Mouse (Mus musculus) hindbrain, embryonic 15.5 days (tissue): ENCODE results near the gene Kcnab3. TPM values are rescaled to one million over a fixed set of nuclear protein-coding genes. Genes with fewer than 3 reads are reported as not detected.

ENCODE experiments used
- ATAC-seq: fragments of 200-750 bp; cut with Nextera tagmentation; 2 replicates; pipeline ENCODE4 v1.8.0; 2017; ENCODE audit warnings: low read depth, moderate number of reproducible peaks, moderate TSS enrichment; ENCODE audit not compliant: low FRiP score
- H3K27ac ChIP-seq: fragments of 300-500 bp; sonication (generic); replicated peaks from 2 replicates; pipeline ENCODE4 v1.5.1; 2015; ENCODE audit warnings: mild to moderate bottlenecking, inconsistent platforms
- H3K27me3 ChIP-seq: fragments of 300-500 bp; sonication (generic); 2 replicates; pipeline ENCODE4 v1.6.1; 2015; ENCODE audit warnings: control low read depth, inconsistent platforms
- H3K36me3 ChIP-seq: fragments of 300-500 bp; sonication (generic); 2 replicates; pipeline ENCODE4 v1.6.1; 2015; ENCODE audit warnings: control low read depth, inconsistent platforms
- H3K4me1 ChIP-seq: fragments of 300-500 bp; sonication (generic); replicated peaks from 2 replicates; pipeline ENCODE4 v1.6.1; 2015; ENCODE audit warnings: control low read depth, inconsistent platforms
- H3K4me2 ChIP-seq: fragments of 300-500 bp; sonication (generic); 2 replicates; pipeline ENCODE4 v1.6.1; 2015; ENCODE audit warnings: moderate library complexity, mild to moderate bottlenecking, inconsistent platforms
- H3K4me3 ChIP-seq: fragments of 300-500 bp; sonication (generic); 2 replicates; pipeline ENCODE4 v1.5.1; 2015; ENCODE audit warnings: mild to moderate bottlenecking, inconsistent platforms
- H3K9ac ChIP-seq: fragments of 300-500 bp; sonication (generic); 2 replicates; pipeline ENCODE4 v1.6.1; 2015; ENCODE audit warnings: inconsistent platforms
- H3K9me3 ChIP-seq: fragments of 300-500 bp; sonication (generic); 2 replicates; pipeline ENCODE4 v1.6.1; 2016; ENCODE audit warnings: control low read depth, inconsistent platforms
- WGBS: fragments of 180-500 bp; shearing (Covaris S2); methylation state at CpG from one replicate; pipeline ENCODE4 v1.1.7; 2015; 5-methylcytosine and 5-hydroxymethylcytosine counted together
- polyA plus RNA-seq: library from polyadenylated mRNA; unstranded; fragments of >200 nt; fragmentation: Nextera tagmentation; extraction: Ambion mirVana; gene quantifications from 2 replicates; pipeline ENCODE4 v1.2.1, GENCODE M21; 2015

Kcnab3 gene
- polyA plus RNA-seq, 1 experiment from 2014 or later: 5.9 TPM

DNA sequence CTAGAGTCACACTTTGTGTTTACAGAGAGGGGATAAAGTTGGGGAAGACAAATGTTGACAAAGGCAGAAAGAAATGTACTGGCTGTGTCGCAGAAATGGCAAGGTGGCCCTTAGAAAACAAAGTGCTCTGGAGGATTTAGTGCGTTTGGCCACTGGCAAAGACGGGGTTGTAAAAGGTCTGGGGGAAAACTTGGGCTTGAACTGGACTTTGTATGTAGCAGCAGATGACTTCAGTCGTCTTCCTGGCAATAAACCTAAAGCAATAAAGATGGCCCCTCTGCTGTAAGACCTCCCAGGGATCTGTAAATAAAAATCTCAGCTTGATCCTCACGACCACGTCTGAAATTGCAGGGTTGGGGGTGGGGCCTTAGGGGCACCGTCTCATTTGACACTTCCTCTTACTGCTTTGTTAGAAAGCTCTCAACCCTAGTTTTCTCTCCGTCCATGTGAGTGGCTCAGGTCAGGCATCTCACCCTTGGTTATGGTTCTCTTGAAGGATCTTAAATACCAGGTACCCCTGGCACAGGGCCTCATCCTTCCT is 6.7 kb downstream of the Kcnab3 start:
- H3K27me3 ChIP-seq: no peaks in the 10 kb centered on the region; the same call in 1 of the 2 replicates
- WGBS: 36% methylated on average over 8 of the region's 8 CpGs
- no peaks in the 10 kb centered on the region for H3K9me3 ChIP-seq
- peaks cover 20% of the 10 kb centered on the region for H3K4me1 ChIP-seq
- H3K4me3 ChIP-seq: peak overlapping the region; percentile 43; the same call in 1 of the 2 replicates
- H3K9ac ChIP-seq: 0 out of 2 replicates have a peak overlapping the region, but pooled peaks have one; percentile 63
- H3K4me2 ChIP-seq: peak overlapping the region; percentile 69
- H3K36me3 ChIP-seq: no peaks in the 10 kb centered on the region
- ATAC-seq: no peak
- peak overlapping the region; percentile 88 for H3K27ac ChIP-seq

DNA sequence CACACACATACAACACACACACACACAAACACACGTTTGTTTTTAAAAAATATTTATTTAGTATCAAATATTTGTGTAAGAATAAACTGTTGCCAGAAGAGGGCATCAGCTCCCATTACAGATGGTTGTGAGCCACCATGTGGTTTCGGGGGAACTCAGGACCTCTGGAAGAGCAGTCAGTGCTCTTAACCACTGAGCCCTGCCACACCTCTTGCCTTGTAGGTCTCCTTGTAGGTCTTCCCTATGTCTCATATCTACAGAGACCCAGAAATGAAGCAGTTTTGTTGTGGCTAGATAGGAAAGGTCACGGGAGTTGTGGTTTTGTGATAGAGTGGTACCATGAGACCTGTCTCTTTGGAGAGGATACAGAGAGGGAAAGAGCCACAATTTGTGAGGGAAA is 7.9 kb downstream of the Kcnab3 start:
- no peaks in the 10 kb centered on the region for H3K36me3 ChIP-seq
- H3K4me3 ChIP-seq: no peak overlapping the region
- no peaks in the 10 kb centered on the region for H3K27me3 ChIP-seq
- no peak overlapping the region for H3K27ac ChIP-seq
- no peak overlapping the region for H3K4me2 ChIP-seq
- 64% methylated on average over 3 of the region's 3 CpGs for WGBS
- no peaks in the 10 kb centered on the region for H3K9me3 ChIP-seq
- peaks cover 20% of the 10 kb centered on the region for H3K4me1 ChIP-seq
- no peak overlapping the region for H3K9ac ChIP-seq
- ATAC-seq: no peak

DNA sequence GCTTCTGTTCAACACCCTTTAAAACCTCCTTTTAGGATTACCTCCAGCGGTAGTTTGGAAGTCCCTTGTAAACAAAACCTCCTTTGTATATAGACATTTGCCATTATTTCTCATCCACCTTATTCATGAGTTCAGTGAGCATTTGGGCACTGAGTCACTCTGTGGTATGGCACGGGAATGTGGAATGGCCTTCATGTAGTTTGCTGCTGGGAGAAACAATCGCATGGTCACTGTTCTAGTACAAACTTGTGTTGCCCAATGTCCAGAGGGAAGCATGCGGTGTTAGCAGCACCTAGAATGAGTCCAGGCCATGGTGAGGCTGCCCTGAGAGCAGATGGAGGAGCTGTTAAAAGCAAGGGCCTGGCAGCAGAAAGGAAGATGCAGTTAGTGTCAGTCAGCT is 8.7 kb downstream of the Kcnab3 start:
- Histone ChIP-seq H3K9me3 (no peaks in the 10 kb centered on the region), H3K27ac (no peak overlapping the region), H3K36me3 (no peaks in the 10 kb centered on the region), H3K4me2 (no peak overlapping the region), H3K4me3 (no peak overlapping the region), H3K9ac (no peak overlapping the region), H3K4me1 (peaks cover 21% of the 10 kb centered on the region), H3K27me3 (no peaks in the 10 kb centered on the region)
- no peak for ATAC-seq
- 77% methylated on average over 4 of the region's 4 CpGs for WGBS

DNA sequence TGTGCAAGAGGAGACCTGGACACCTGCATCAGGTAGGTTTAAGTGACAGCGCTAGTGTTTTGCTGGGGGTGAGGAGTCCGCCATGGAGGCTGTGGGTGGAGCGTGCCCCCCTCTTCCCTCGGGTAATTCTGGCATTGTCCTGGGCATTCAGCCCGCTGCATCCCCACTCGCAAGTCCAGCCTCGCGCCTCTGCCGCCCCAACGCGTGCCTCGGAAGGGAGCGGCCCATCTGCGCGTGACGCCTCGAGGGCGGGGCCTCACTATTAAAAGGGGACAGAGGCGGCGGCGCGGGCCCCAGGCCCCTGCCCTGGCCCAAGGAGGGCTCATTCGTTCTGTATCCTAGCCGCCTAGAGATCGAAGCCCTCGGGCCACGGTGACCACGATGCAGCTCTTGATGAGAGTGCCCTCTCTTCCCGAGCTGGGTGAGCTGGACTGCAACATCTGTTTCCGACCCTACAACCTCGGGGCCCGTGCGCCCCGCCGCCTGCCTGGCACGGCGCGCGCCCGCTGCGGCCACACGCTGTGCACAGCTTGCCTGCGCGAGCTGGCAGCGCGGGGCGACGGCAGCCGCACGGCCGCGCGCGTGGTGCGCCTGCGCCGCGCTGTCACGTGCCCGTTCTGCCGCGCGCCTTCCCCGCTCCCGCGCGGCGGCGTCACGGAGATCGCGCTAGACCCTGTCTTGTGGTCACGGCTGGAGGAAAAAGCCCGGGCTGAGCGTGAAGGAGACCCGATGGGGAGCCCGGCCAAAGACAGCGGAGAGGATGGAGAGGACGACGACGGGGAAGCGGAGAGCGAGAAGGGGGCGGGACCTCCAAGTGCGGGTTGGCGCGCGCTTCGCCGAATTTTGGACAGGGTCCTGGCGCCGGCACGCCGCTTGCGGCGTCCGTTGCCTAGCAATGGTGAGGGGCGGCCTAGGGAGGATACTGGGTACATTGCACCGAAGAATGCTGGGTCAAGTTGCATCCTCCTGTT is 14.4 kb downstream of the Kcnab3 start, which contains the start of gene Rnf227:
TSS of gene Rnf227 (plus strand) at position 301 of the 971 bp plus-strand sequence.
- H3K9ac ChIP-seq: peak within 1 kb of the TSS; percentile 59
- H3K27me3 ChIP-seq: no peaks in the 10 kb centered on the region
- peaks cover 24% of the 10 kb centered on the region for H3K36me3 ChIP-seq
- H3K4me1 ChIP-seq: peaks cover 22% of the 10 kb centered on the region
- H3K27ac ChIP-seq: peak within 1 kb of the TSS; percentile 92
- no peaks in the 10 kb centered on the region for H3K9me3 ChIP-seq
- H3K4me2 ChIP-seq: peak within 1 kb of the TSS; percentile 86
- peak within 1 kb of the TSS; percentile 54 for H3K4me3 ChIP-seq
- peak; percentile 92 for ATAC-seq
- WGBS: under 1% methylated on average over 96 of the region's 99 CpGs

DNA sequence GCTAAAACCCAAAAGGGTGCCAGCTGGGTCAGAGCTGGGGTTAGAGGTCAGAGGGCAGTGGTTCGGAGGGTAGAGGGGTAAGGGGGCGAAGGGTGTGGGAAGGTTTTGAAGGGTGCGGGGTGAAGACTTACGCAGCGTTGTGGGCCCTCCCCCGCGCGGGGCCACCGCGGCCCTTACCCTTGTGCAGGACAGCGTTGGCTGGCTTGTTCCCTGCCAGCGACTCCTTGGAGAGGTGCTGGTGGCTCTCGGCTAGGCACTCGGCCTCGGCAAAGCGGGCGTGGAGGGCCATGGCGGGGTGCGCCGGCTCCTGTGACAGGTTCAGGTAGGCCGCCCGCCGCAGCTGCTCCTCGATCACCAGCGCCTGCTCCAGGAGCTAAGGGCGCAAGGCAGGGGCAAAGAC is 20.4 kb downstream of the Kcnab3 start:
- H3K4me3 ChIP-seq: no peak overlapping the region
- ATAC-seq: no peak
- H3K27ac ChIP-seq: no peak overlapping the region
- WGBS: 91% methylated on average over 26 of the region's 26 CpGs
- H3K4me1 ChIP-seq: peaks cover 9% of the 10 kb centered on the region
- H3K4me2 ChIP-seq: no peak overlapping the region
- H3K36me3 ChIP-seq: peaks cover 82% of the 10 kb centered on the region
- H3K9ac ChIP-seq: no peak overlapping the region
- no peaks in the 10 kb centered on the region for H3K27me3 ChIP-seq
- no peaks in the 10 kb centered on the region for H3K9me3 ChIP-seq

DNA sequence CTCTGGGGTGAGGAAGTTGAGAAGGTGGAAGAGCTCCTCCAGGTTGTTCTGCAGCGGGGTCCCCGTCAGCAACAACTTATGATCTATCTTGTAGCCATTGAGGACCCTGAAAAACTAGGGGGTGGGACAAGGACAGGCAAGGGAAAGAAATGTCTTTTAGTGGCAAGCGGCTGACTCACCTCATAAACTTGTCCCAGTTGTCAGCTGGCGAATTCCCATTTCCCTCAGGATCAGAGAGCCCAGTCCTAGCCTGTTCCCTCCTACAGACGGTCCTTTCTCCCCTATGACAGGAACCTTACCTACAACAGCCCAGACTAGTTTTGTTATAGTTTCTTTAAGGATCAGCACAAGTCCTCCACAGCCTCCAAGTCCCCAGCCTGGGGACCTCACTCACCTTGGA is 30.5 kb downstream of the Kcnab3 start:
- H3K4me1 ChIP-seq: no peaks in the 10 kb centered on the region
- WGBS: 91% methylated on average over 5 of the region's 5 CpGs
- H3K4me3 ChIP-seq: no peak overlapping the region
- no peaks in the 10 kb centered on the region for H3K9me3 ChIP-seq
- no peak overlapping the region for H3K27ac ChIP-seq
- H3K4me2 ChIP-seq: no peak overlapping the region
- no peak overlapping the region for H3K9ac ChIP-seq
- no peaks in the 10 kb centered on the region for H3K27me3 ChIP-seq
- peaks cover 99% of the 10 kb centered on the region for H3K36me3 ChIP-seq
- no peak for ATAC-seq

DNA sequence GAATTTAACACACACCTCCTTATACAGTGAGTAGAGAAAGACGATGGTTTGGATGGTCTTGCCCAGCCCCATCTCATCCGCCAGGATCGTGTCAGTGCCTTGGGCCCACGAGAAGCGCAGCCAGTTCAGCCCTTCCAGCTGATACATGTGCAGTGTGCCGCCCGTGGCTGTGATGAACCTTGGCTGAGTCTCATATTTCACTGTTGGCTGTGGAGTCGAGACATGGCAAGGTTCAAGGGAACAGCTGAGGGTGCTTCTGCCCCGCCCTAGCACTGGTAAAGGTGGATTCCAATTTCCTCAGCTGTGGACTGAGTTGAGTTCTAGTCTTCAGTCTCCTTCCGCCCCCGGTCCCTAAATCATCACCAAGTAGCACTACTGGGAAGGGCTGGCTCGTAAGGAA is 31.6 kb downstream of the Kcnab3 start:
- no peak overlapping the region for H3K4me2 ChIP-seq
- H3K9me3 ChIP-seq: no peaks in the 10 kb centered on the region
- no peak overlapping the region for H3K27ac ChIP-seq
- 95% methylated on average over 12 of the region's 12 CpGs for WGBS
- peaks cover 97% of the 10 kb centered on the region for H3K36me3 ChIP-seq
- no peak overlapping the region for H3K4me3 ChIP-seq
- H3K27me3 ChIP-seq: no peaks in the 10 kb centered on the region
- H3K4me1 ChIP-seq: 0 out of 2 replicates have a peak, but pooled peaks cover 6% of the 10 kb centered on the region
- no peak overlapping the region for H3K9ac ChIP-seq
- no peak for ATAC-seq

DNA sequence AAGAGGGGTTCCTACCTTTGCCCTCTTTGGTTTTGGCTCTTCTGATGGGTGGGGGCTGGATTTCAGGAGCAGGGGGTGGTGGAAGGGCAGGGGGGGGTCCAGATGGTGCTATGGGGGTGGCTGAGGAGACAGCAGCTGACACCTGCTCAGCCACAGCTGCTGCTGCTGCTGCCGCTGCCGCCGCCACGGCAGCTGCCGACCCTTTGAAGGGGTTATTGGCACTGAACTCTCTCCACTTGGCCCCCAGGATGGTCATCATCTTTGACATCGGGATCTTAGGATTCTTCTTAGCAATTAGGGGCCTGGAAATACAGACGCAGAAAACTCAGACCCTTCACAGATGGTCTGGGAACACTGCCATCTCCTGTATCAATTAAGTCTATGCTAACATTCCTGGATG is 36.0 kb downstream of the Kcnab3 start:
- no peak overlapping the region for H3K27ac ChIP-seq
- 64% methylated on average over 7 of the region's 7 CpGs for WGBS
- peaks cover 30% of the 10 kb centered on the region for H3K4me1 ChIP-seq
- no peak for ATAC-seq
- no peaks in the 10 kb centered on the region for H3K9me3 ChIP-seq
- no peaks in the 10 kb centered on the region for H3K27me3 ChIP-seq
- H3K36me3 ChIP-seq: peaks cover 66% of the 10 kb centered on the region
- H3K4me2 ChIP-seq: no peak overlapping the region
- H3K4me3 ChIP-seq: no peak overlapping the region
- no peak overlapping the region for H3K9ac ChIP-seq

DNA sequence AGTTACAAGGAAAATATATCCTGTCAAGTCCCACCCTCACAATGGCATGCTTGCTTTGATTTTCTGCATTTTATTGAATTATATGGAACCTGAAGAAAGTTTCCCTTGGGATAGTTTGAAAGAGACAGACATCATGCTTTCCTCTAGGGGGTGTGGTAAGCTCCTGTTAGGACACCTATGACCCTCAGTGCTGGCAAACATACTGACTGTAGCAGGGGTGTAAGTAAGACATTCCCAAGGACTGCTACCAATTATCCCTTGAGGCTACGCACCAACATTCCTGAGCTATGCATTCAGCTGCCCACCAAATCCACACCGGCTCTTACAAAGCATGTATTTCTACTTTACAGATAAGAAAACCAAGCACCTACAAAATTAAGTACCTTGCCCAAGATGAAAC is 36.4 kb downstream of the Kcnab3 start:
- Histone ChIP-seq H3K9ac (no peak overlapping the region), H3K4me2 (no peak overlapping the region), H3K27ac (no peak overlapping the region), H3K4me3 (no peak overlapping the region), H3K9me3 (no peaks in the 10 kb centered on the region), H3K27me3 (no peaks in the 10 kb centered on the region), H3K36me3 (peaks cover 61% of the 10 kb centered on the region), H3K4me1 (peaks cover 34% of the 10 kb centered on the region)
- no peak for ATAC-seq
- WGBS: 89% methylated on average over 2 of the region's 2 CpGs

DNA sequence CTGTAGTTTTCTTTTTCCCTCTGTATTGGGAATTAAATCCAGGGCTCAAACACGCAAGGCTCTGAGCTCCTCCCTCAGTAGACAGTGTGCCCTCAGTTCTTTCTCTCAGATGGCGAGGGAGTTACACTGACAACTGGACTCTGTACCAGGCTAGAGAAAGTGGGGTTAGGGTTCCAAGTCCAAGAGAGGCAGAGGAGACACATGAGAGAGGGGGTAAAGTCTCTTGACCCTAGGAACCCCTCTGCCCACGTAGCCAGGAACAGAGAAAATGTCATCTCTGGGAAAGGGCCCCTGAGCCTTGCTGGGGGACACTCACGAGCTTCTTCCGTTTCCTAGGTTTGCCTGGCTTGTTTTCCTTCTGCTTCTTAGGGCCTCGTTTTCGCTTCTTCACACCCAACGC is 38.3 kb downstream of the Kcnab3 start:
- H3K4me1 ChIP-seq: peaks cover 41% of the 10 kb centered on the region
- H3K9ac ChIP-seq: no peak overlapping the region
- H3K36me3 ChIP-seq: peaks cover 42% of the 10 kb centered on the region
- 0 out of 2 replicates have a peak overlapping the region, but pooled peaks have one; percentile 91 for H3K4me3 ChIP-seq
- H3K27ac ChIP-seq: peak overlapping the region; percentile 100
- H3K9me3 ChIP-seq: no peaks in the 10 kb centered on the region
- peak overlapping the region; percentile 88 for H3K4me2 ChIP-seq
- no peaks in the 10 kb centered on the region for H3K27me3 ChIP-seq
- no peak for ATAC-seq
- 42% methylated on average over 8 of the region's 8 CpGs for WGBS

DNA sequence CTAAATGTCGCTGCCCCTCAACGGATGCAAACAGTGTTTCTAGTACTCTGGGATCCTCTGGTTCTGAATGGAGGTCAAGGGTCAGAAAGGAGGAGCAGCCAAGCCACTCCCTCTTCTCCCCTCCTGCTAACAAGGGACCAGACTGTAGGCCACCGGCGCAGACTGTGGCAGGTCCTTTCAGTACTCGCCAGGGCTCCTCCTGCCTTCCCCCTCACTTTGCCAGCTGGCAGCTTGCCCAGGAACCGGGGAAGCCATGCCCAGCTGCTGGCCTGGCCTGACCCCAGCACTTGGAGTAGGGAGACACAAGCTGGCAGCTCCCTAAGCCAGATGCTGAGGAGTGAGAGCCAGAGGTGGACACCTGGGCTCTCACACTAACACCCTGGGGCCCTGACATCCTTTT is 38.9 kb downstream of the Kcnab3 start:
- H3K9me3 ChIP-seq: no peaks in the 10 kb centered on the region
- H3K36me3 ChIP-seq: peaks cover 37% of the 10 kb centered on the region
- peak overlapping the region; percentile 88 for H3K4me2 ChIP-seq
- peak overlapping the region; percentile 91 for H3K4me3 ChIP-seq
- H3K27me3 ChIP-seq: no peaks in the 10 kb centered on the region
- peaks cover 44% of the 10 kb centered on the region for H3K4me1 ChIP-seq
- peak overlapping the region; percentile 59 for H3K9ac ChIP-seq
- peak overlapping the region; percentile 100 for H3K27ac ChIP-seq
- WGBS: 2% methylated on average over 6 of the region's 6 CpGs
- ATAC-seq: peak; percentile 54

DNA sequence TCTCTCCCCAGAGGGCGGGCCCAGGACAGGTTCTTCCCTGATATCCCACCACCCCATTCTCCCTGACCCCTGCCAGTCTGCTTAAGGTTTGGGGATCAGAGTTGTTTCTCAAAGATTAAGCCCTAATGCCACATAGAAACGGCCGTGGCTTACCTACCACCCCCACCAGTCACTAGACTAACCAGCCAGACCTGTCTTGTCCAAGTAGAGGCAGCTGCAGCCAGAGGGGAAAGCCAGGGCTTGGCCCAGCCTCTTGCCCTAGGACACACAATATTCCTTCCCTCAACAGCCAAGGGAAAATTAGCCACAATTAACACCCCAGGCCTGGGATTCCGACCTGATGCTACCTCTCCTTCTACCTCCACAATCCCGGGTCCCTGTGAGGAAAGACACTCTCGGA is 39.7 kb downstream of the Kcnab3 start:
- Histone ChIP-seq H3K36me3 (peaks cover 29% of the 10 kb centered on the region), H3K4me3 (peak overlapping the region; percentile 91), H3K9ac (peak overlapping the region; percentile 59), H3K4me2 (peak overlapping the region; percentile 88), H3K27ac (peak overlapping the region; percentile 100), H3K27me3 (no peaks in the 10 kb centered on the region), H3K4me1 (peaks cover 48% of the 10 kb centered on the region), H3K9me3 (no peaks in the 10 kb centered on the region)
- 0 out of 2 replicates have a peak, but pooled peaks have one; percentile 4 for ATAC-seq
- 19% methylated on average over 6 of the region's 6 CpGs for WGBS
